Mouse (Mus musculus): ENCODE measurements around the gene Zfp791. TPM values are rescaled to one million over a fixed set of nuclear protein-coding genes. Genes with fewer than 3 reads are reported as not detected.

The Zfp791 gene
- total and polyA plus RNA-seq, 3 experiments, result 0.16 TPM; not detected in 2

DNA sequence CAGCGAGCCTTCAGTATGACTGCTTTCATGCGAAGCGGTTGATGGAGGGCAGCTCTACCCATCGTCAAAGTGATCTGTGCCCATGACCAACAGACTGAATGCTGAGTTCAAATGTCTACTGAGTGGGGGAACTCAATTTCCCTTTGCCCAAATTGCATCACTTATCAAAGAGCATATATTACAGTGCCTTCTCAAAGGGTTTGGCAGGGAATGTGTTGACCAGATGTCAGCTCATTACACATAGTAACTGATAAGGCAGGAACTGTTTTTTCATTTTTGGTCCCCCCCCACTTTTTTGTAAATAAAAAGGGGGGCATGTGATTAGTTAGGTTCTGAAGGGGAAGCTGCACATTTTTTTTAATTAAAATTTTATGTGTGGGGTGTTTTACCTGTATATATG, 60.3 kb downstream of the Zfp791 start:
- Histone ChIP-seq H3K4me1 (ENCODE audit: insufficient read depth, low read depth, low read length) (peaks cover 29% of the 10 kb centered on the region), H3K36me3 (replicated peaks) (peaks cover 65% of the 10 kb centered on the region), H3K9me3 (replicated peaks) (no peaks in the 10 kb centered on the region), H3K4me3 (ENCODE audit: low read depth, low read length) (no peak overlapping the region), H3K27me3 (ENCODE audit: insufficient read depth, low read length) (no peaks in the 10 kb centered on the region)
- DNase-seq (ENCODE audit: low spot score) (no peak), ATAC-seq (ENCODE audit: extremely low read depth, insufficient number of reproducible peaks, low FRiP score, poor library complexity, severe bottlenecking) (no peak)
- TF ChIP-seq TAL1 (conservative IDR thresholded peaks at IDR 0.05; ENCODE audit: low read depth, low read length) (no peak), CTCF (IDR thresholded peaks at IDR 0.05; ENCODE audit: low read depth, low read length) (no peak), GATA1 (IDR thresholded peaks at IDR 0.05; ENCODE audit: borderline replicate concordance, low read length) (no peak), POLR2AphosphoS5 (IDR thresholded peaks at IDR 0.05; ENCODE audit: insufficient replicate concordance, low read depth, low read length) (no peak), GATA2 (IDR thresholded peaks at IDR 0.05; ENCODE audit: borderline replicate concordance, low read depth, low read length) (no peak)

DNA sequence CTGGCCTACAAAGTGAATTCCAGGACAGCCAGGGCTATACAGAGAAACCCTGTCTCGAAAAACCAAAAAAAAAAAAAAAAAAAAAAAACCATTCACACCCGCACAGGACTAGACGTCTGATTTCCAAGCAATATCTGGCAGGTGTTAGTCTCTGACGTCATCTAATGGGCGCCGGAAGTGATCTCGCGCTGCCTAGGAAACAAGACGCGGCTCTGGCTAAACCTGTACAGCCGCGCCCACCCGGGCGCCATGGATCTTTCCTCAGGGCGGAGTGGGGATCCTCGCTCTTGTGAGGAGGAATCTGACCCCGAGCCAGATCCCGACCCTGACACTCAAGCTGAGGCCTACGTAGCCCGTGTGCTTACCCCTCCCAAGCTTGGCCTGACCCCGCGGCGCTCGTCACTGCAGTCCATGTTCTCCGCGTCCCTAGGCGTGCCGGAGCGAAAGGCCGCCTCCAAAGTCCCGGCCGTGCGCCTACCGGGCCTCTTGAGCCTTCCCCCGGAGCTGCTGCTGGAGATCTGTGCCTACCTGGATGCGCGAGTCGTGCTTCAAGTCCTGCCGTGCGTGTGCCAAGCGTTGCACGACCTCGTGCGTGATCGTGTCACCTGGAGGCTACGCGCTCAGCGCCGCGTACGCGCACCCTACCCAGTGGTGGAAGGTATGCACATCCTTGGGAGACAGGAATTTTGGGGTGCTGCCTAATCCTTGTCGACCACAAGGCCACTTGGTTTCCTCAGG, 62.8 kb downstream of the Zfp791 start, which contains the start of gene Fbxw9:
Gene Fbxw9, plus strand, starts transcription at position 177 of the 738 bp plus-strand sequence.
- Histone ChIP-seq H3K36me3 (replicated peaks) (peaks cover 65% of the 10 kb centered on the region), H3K4me3 (ENCODE audit: low read depth, low read length) (peak within 1 kb of the TSS; percentile 99), H3K27me3 (ENCODE audit: insufficient read depth, low read length) (no peaks in the 10 kb centered on the region), H3K4me1 (ENCODE audit: insufficient read depth, low read depth, low read length) (peaks cover 23% of the 10 kb centered on the region), H3K9me3 (replicated peaks) (no peaks in the 10 kb centered on the region)
- ATAC-seq (ENCODE audit: extremely low read depth, insufficient number of reproducible peaks, low FRiP score, poor library complexity, severe bottlenecking) (peak; percentile 75; the same call in 1 of the 2 replicates), DNase-seq (ENCODE audit: low spot score) (peak; percentile 86)
- no peak for TF ChIP-seq CTCF (IDR thresholded peaks at IDR 0.05; ENCODE audit: low read depth, low read length)
- TF ChIP-seq TAL1 (conservative IDR thresholded peaks at IDR 0.05; ENCODE audit: low read depth, low read length), result no peak
- peak; percentile 87 for TF ChIP-seq POLR2AphosphoS5 (IDR thresholded peaks at IDR 0.05; ENCODE audit: insufficient replicate concordance, low read depth, low read length)

Other genes starting within 250 kb of the Zfp791 start
Only the 20 nearest of the 24 such genes appear.
- not detected in 2 replicates for gene Rtbdn, start 176.1 kb downstream of the Zfp791 start, total RNA-seq (2014; fragmentation: Nextera tagmentation)
- gene Rtbdn, start 176.1 kb downstream of the Zfp791 start, total RNA-seq (2017), result 0.11 and 0.12 TPM in 2 replicates
- not detected in 2 replicates for gene Rtbdn, start 176.1 kb downstream of the Zfp791 start, polyA plus RNA-seq (2012)
- gene Gm49661, start 153.7 kb downstream of the Zfp791 start, total RNA-seq (2014; fragmentation: Nextera tagmentation), result not detected in 2 replicates
- gene Gm49661, start 153.7 kb downstream of the Zfp791 start, total RNA-seq (2017), result not detected in 2 replicates
- gene Gm49661, start 153.7 kb downstream of the Zfp791 start, polyA plus RNA-seq (2012), result not detected in 2 replicates
- 134 and 185 TPM in 2 replicates for gene Prdx2, start 153.5 kb downstream of the Zfp791 start, total RNA-seq (2014; fragmentation: Nextera tagmentation)
- 299 and 388 TPM in 2 replicates for gene Prdx2, start 153.5 kb downstream of the Zfp791 start, total RNA-seq (2017)
- 19.6 and 86.4 TPM in 2 replicates for gene Prdx2, start 153.5 kb downstream of the Zfp791 start, polyA plus RNA-seq (2012)
- 162 and 174 TPM in 2 replicates for gene Rnaseh2a, start 153.3 kb downstream of the Zfp791 start, total RNA-seq (2014; fragmentation: Nextera tagmentation)
- gene Rnaseh2a, start 153.3 kb downstream of the Zfp791 start, total RNA-seq (2017), result 94.1 and 132 TPM in 2 replicates
- gene Rnaseh2a, start 153.3 kb downstream of the Zfp791 start, polyA plus RNA-seq (2012), result 477 and 636 TPM in 2 replicates
- gene Junb, start 144.4 kb downstream of the Zfp791 start, total RNA-seq (2014; fragmentation: Nextera tagmentation), result 25.6 and 38.5 TPM in 2 replicates
- gene Junb, start 144.4 kb downstream of the Zfp791 start, total RNA-seq (2017), result 23.8 and 33.6 TPM in 2 replicates
- 66.8 and 78.5 TPM in 2 replicates for gene Junb, start 144.4 kb downstream of the Zfp791 start, polyA plus RNA-seq (2012)
- gene Hook2, start 132.5 kb downstream of the Zfp791 start, total RNA-seq (2014; fragmentation: Nextera tagmentation), result 2.7 and 3.4 TPM in 2 replicates
- gene Hook2, start 132.5 kb downstream of the Zfp791 start, total RNA-seq (2017), result 7.9 and 8.2 TPM in 2 replicates
- 12.2 and 12.7 TPM in 2 replicates for gene Hook2, start 132.5 kb downstream of the Zfp791 start, polyA plus RNA-seq (2012)
- not detected in 2 replicates for gene Best2, start 108.6 kb downstream of the Zfp791 start, total RNA-seq (2014; fragmentation: Nextera tagmentation)
- gene Best2, start 108.6 kb downstream of the Zfp791 start, total RNA-seq (2017), result 0.12 TPM in 1 of 2 replicates, not detected in the other
- gene Best2, start 108.6 kb downstream of the Zfp791 start, polyA plus RNA-seq (2012), result not detected in 2 replicates
- gene Asna1, start 97.8 kb downstream of the Zfp791 start, total RNA-seq (2014; fragmentation: Nextera tagmentation), result 83.6 and 104 TPM in 2 replicates
- gene Asna1, start 97.8 kb downstream of the Zfp791 start, total RNA-seq (2017), result 110 and 139 TPM in 2 replicates
- gene Asna1, start 97.8 kb downstream of the Zfp791 start, polyA plus RNA-seq (2012), result 103 and 136 TPM in 2 replicates
- 61.3 and 64.2 TPM in 2 replicates for gene Trir, start 96.3 kb downstream of the Zfp791 start, total RNA-seq (2014; fragmentation: Nextera tagmentation)
- 151 and 196 TPM in 2 replicates for gene Trir, start 96.3 kb downstream of the Zfp791 start, total RNA-seq (2017)
- gene Trir, start 96.3 kb downstream of the Zfp791 start, polyA plus RNA-seq (2012), result 263 and 317 TPM in 2 replicates
- gene Tnpo2, start 86.2 kb downstream of the Zfp791 start, total RNA-seq (2014; fragmentation: Nextera tagmentation), result 83.8 and 92.5 TPM in 2 replicates
- gene Tnpo2, start 86.2 kb downstream of the Zfp791 start, total RNA-seq (2017), result 38.9 and 52.8 TPM in 2 replicates
- gene Tnpo2, start 86.2 kb downstream of the Zfp791 start, polyA plus RNA-seq (2012), result 20.0 and 26.5 TPM in 2 replicates
- 10.4 and 17.0 TPM in 2 replicates for gene Fbxw9, start 63.0 kb downstream of the Zfp791 start, total RNA-seq (2014; fragmentation: Nextera tagmentation)
- 15.9 and 16.1 TPM in 2 replicates for gene Fbxw9, start 63.0 kb downstream of the Zfp791 start, total RNA-seq (2017)
- 33.7 and 34.7 TPM in 2 replicates for gene Fbxw9, start 63.0 kb downstream of the Zfp791 start, polyA plus RNA-seq (2012)
- not detected in 2 replicates for gene Gm5741, start 55.1 kb downstream of the Zfp791 start, total RNA-seq (2014; fragmentation: Nextera tagmentation)
- gene Gm5741, start 55.1 kb downstream of the Zfp791 start, total RNA-seq (2017), result 0.99 and 1.0 TPM in 2 replicates
- 0.89 and 1.8 TPM in 2 replicates for gene Gm5741, start 55.1 kb downstream of the Zfp791 start, polyA plus RNA-seq (2012)
- 42.9 and 58.5 TPM in 2 replicates for gene Dhps, start 51.3 kb downstream of the Zfp791 start, total RNA-seq (2014; fragmentation: Nextera tagmentation)
- gene Dhps, start 51.3 kb downstream of the Zfp791 start, total RNA-seq (2017), result 33.9 and 36.2 TPM in 2 replicates
- gene Dhps, start 51.3 kb downstream of the Zfp791 start, polyA plus RNA-seq (2012), result 27.3 and 41.7 TPM in 2 replicates
- gene Wdr83os, start 42.4 kb downstream of the Zfp791 start, total RNA-seq (2014; fragmentation: Nextera tagmentation), result 79.0 and 99.0 TPM in 2 replicates
- gene Wdr83os, start 42.4 kb downstream of the Zfp791 start, total RNA-seq (2017), result 22.0 and 29.4 TPM in 2 replicates
- 5.0 and 11.7 TPM in 2 replicates for gene Wdr83os, start 42.4 kb downstream of the Zfp791 start, polyA plus RNA-seq (2012)
- 22.4 and 23.8 TPM in 2 replicates for gene Wdr83, start 41.8 kb downstream of the Zfp791 start, total RNA-seq (2014; fragmentation: Nextera tagmentation)
- gene Wdr83, start 41.8 kb downstream of the Zfp791 start, total RNA-seq (2017), result 27.2 and 28.4 TPM in 2 replicates
- 24.2 and 38.9 TPM in 2 replicates for gene Wdr83, start 41.8 kb downstream of the Zfp791 start, polyA plus RNA-seq (2012)
- 91.8 and 105 TPM in 2 replicates for gene Man2b1, start 39.8 kb downstream of the Zfp791 start, total RNA-seq (2014; fragmentation: Nextera tagmentation)
- 87.7 and 88.0 TPM in 2 replicates for gene Man2b1, start 39.8 kb downstream of the Zfp791 start, total RNA-seq (2017)
- 12.4 and 19.3 TPM in 2 replicates for gene Man2b1, start 39.8 kb downstream of the Zfp791 start, polyA plus RNA-seq (2012)
- gene Cks1brt, start 28.8 kb upstream of the Zfp791 start, total RNA-seq (2014; fragmentation: Nextera tagmentation), result not detected in 2 replicates
- gene Cks1brt, start 28.8 kb upstream of the Zfp791 start, total RNA-seq (2017), result 0.16 TPM in 1 of 2 replicates, not detected in the other
- not detected in 2 replicates for gene Cks1brt, start 28.8 kb upstream of the Zfp791 start, polyA plus RNA-seq (2012)
- not detected in 2 replicates for gene Olfr371, start 102.9 kb upstream of the Zfp791 start, total RNA-seq (2014; fragmentation: Nextera tagmentation)
- gene Olfr371, start 102.9 kb upstream of the Zfp791 start, total RNA-seq (2017), result not detected in 2 replicates
- gene Olfr371, start 102.9 kb upstream of the Zfp791 start, polyA plus RNA-seq (2012), result not detected in 2 replicates
- gene Orc6, start 176.5 kb upstream of the Zfp791 start, total RNA-seq (2014; fragmentation: Nextera tagmentation), result 113 and 132 TPM in 2 replicates
- gene Orc6, start 176.5 kb upstream of the Zfp791 start, total RNA-seq (2017), result 174 and 176 TPM in 2 replicates
- 6.4 and 24.1 TPM in 2 replicates for gene Orc6, start 176.5 kb upstream of the Zfp791 start, polyA plus RNA-seq (2012)
- gene Vps35, start 176.7 kb upstream of the Zfp791 start, total RNA-seq (2014; fragmentation: Nextera tagmentation), result 288 and 320 TPM in 2 replicates
- 313 and 331 TPM in 2 replicates for gene Vps35, start 176.7 kb upstream of the Zfp791 start, total RNA-seq (2017)
- 4.0 and 6.7 TPM in 2 replicates for gene Vps35, start 176.7 kb upstream of the Zfp791 start, polyA plus RNA-seq (2012)

Measured in G1E (cell line).